Mouse (Mus musculus): Measurements from ENCODE around the gene Gimap4.

GRCm38 (mm10) chr6:48638553-48638952 is 45.8 kb upstream of the Gimap4 start:
- TF ChIP-seq POLR2A (IDR thresholded peaks at IDR 0.05; ENCODE audit: insufficient read length, low read depth) (no peak), MAX (IDR thresholded peaks at IDR 0.05; ENCODE audit: low read depth) (no peak), TCF3 (IDR thresholded peaks at IDR 0.05; ENCODE audit: insufficient read length, low read depth) (no peak), MYOG (IDR thresholded peaks at IDR 0.05; ENCODE audit: control insufficient read depth in 1 of 3, insufficient read depth in 1 of 3, insufficient read length in 2 of 3, low read depth in 2 of 3) (no peak), POLR2AphosphoS2 (IDR thresholded peaks at IDR 0.05; ENCODE audit: insufficient read length, low read depth) (no peak), E2F4 (IDR thresholded peaks at IDR 0.05; ENCODE audit: insufficient read depth) (no peak), CEBPB (IDR thresholded peaks at IDR 0.05; ENCODE audit: insufficient read depth, poor library complexity, severe bottlenecking) (no peak), USF1 (IDR thresholded peaks at IDR 0.05; ENCODE audit: low read depth) (no peak), TCF12 (IDR thresholded peaks at IDR 0.05; ENCODE audit: insufficient read depth, poor library complexity, severe bottlenecking) (no peak), MYOD1 (IDR thresholded peaks at IDR 0.05; ENCODE audit: control insufficient read depth in 1 of 3, insufficient read length in 2 of 3, low read depth in 2 of 3) (no peak), SRF (IDR thresholded peaks at IDR 0.05; ENCODE audit: control insufficient read depth, insufficient read length, low read depth) (no peak)

Measured in myocyte (in vitro differentiated cells).